Mouse (Mus musculus) heart, embryonic 10.5 days (tissue): ENCODE measurements around the gene Hs6st3. TPM values are rescaled to one million over a fixed set of nuclear protein-coding genes. Genes with fewer than 3 reads are reported as not detected.

ENCODE experiments used
- DNase-seq: peaks from one replicate; pipeline ENCODE4 v3.0.0-alpha.2; 2017; ENCODE audit warnings: low spot score
- H3K27ac ChIP-seq: fragments of 300-500 bp; sonication (generic); 2 replicates; pipeline ENCODE4 v1.5.1; 2016; ENCODE audit warnings: mild to moderate bottlenecking
- H3K27me3 ChIP-seq: fragments of 300-500 bp; sonication (generic); 2 replicates; pipeline ENCODE4 v1.6.1; 2016; ENCODE audit warnings: mild to moderate bottlenecking; ENCODE audit not compliant: poor library complexity, insufficient read depth, severe bottlenecking
- H3K36me3 ChIP-seq: fragments of 300-500 bp; sonication (generic); 2 replicates; pipeline ENCODE4 v1.6.1; 2016; ENCODE audit warnings: mild to moderate bottlenecking, moderate library complexity
- H3K4me1 ChIP-seq: fragments of 300-500 bp; sonication (generic); 2 replicates; pipeline ENCODE4 v1.6.1; 2016; ENCODE audit warnings: mild to moderate bottlenecking
- H3K4me3 ChIP-seq: fragments of 300-500 bp; sonication (generic); 2 replicates; pipeline ENCODE4 v1.5.1; 2016; ENCODE audit warnings: mild to moderate bottlenecking, moderate library complexity
- H3K9me3 ChIP-seq: fragments of 300-500 bp; sonication (generic); 2 replicates; pipeline ENCODE4 v1.6.1; 2016; ENCODE audit warnings: mild to moderate bottlenecking, moderate library complexity
- WGBS: fragments of 180-500 bp; shearing (Covaris S2); methylation state at CpG from one replicate; pipeline ENCODE4 v1.1.7; 2016; 5-methylcytosine and 5-hydroxymethylcytosine counted together
- polyA plus RNA-seq: library from polyadenylated mRNA; unstranded; fragments of >200 nt; fragmentation: Nextera tagmentation; extraction: Ambion mirVana; gene quantifications from 2 replicates; pipeline ENCODE4 v1.2.1, GENCODE M21; 2016

The Hs6st3 gene
- polyA plus RNA-seq, 1 experiment from 2014 or later, result 0.18 TPM

GRCm38 (mm10) chr14:119139381-119139950 is 1.3 kb downstream of the Hs6st3 start:
- Histone ChIP-seq H3K4me1 (peaks cover 16% of the 10 kb centered on the region), H3K9me3 (no peaks in the 10 kb centered on the region), H3K27me3 (peaks cover 60% of the 10 kb centered on the region), H3K27ac (no peak overlapping the region), H3K4me3 (peak overlapping the region; percentile 79), H3K36me3 (no peaks in the 10 kb centered on the region)
- no peak for DNase-seq
- WGBS, result 40% methylated on average over 9 of the region's 9 CpGs

GRCm38 (mm10) chr14:119153088-119153487 is 14.9 kb downstream of the Hs6st3 start:
- H3K9me3 ChIP-seq, result peaks cover 8% of the 10 kb centered on the region; the same call in 1 of the 2 replicates
- no peak overlapping the region for H3K4me3 ChIP-seq
- no peaks in the 10 kb centered on the region for H3K27me3 ChIP-seq
- no peaks in the 10 kb centered on the region for H3K4me1 ChIP-seq
- no peak for DNase-seq
- no peak overlapping the region for H3K27ac ChIP-seq
- 64% methylated on average over 2 of the region's 2 CpGs for WGBS
- H3K36me3 ChIP-seq, result no peaks in the 10 kb centered on the region

DNA sequence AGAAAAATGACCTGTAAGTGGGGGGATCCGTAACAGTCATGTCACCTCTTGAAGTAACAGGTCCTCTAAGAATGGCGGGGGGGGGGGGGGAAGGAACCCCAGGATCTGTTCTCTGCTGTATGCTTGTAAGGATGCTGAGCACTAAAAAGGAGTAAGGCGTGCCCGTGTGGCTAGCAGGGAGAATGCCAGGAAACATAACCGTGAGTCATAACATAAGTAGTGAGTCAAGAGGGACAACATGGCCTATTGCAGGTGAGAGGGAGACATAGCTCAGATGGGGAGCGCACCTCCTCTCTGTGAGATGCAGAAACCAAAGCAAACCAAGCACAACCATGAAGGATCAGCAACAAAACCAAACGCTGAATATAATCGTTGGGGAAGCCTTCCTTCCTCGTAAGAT is 55.8 kb downstream of the Hs6st3 start:
- Histone ChIP-seq H3K4me1 (no peaks in the 10 kb centered on the region), H3K9me3 (no peaks in the 10 kb centered on the region), H3K27me3 (no peaks in the 10 kb centered on the region), H3K36me3 (no peaks in the 10 kb centered on the region), H3K4me3 (no peak overlapping the region), H3K27ac (no peak overlapping the region)
- no peak for DNase-seq
- 83% methylated on average over 9 of the region's 9 CpGs for WGBS

DNA sequence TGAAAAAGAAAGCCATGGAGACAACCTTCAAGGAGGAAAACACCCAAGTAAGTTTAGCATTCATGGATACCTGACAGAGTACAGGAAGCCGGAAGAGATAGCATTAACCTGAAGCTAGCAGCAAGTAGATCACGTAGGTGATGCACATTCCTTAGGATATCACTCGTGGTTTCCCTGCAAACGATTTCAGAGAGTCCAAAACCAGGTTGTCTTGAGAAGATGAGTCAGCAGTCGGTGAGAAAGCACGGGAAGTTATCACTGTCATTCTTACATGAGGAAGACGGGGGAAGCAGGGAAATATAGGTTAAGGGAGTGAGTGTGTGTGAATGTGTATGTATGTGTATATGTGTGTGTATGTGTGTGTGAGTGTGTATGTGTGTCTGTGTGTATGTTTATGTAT is 65.4 kb downstream of the Hs6st3 start:
- Histone ChIP-seq H3K4me1 (no peaks in the 10 kb centered on the region), H3K4me3 (no peak overlapping the region), H3K27ac (no peak overlapping the region), H3K36me3 (no peaks in the 10 kb centered on the region), H3K9me3 (no peaks in the 10 kb centered on the region), H3K27me3 (no peaks in the 10 kb centered on the region)
- 79% methylated on average over 7 of the region's 7 CpGs for WGBS
- DNase-seq, result no peak

GRCm38 (mm10) chr14:119215576-119216309 is 77.6 kb downstream of the Hs6st3 start:
- WGBS, result 47% methylated on average over 13 of the region's 13 CpGs
- Histone ChIP-seq H3K4me1 (peaks cover 10% of the 10 kb centered on the region; the same call in 1 of the 2 replicates), H3K36me3 (no peaks in the 10 kb centered on the region), H3K9me3 (no peaks in the 10 kb centered on the region), H3K4me3 (no peak overlapping the region), H3K27me3 (no peaks in the 10 kb centered on the region), H3K27ac (peak overlapping the region; percentile 36; the same call in 1 of the 2 replicates)
- peak; percentile 74 for DNase-seq

DNA sequence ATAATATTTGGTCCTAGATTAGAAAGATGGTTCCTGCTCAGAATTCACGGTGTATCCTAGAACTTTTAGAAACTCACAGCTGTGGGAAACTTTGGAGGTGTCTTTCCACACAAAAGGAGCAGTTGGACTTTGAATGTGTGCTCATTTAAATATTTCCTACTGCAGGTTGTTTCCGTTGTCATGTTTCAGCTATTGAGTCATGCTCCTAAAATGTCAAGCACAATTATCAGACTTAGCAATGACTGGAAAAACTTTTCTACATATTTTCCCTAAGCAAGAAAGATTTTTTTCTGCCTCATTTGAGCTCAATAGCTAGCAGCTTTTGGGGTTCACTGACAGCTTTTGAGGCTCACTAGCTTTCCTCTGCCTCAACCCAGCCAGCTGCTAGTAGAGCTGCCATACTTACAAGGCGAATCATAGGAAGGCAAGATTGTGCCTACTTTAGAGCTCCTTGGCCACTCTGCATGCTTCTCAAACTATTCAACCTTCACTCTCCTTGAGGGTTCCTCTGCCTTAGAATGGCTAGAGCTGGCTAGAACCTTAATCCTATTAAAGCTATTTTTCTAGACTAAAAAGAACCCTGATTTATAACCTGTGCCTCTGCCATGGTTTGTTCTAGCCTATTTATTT is 89.7 kb downstream of the Hs6st3 start:
- H3K27ac ChIP-seq, result no peak overlapping the region
- no peaks in the 10 kb centered on the region for H3K4me1 ChIP-seq
- no peaks in the 10 kb centered on the region for H3K9me3 ChIP-seq
- H3K4me3 ChIP-seq, result no peak overlapping the region
- no peak for DNase-seq
- no peaks in the 10 kb centered on the region for H3K27me3 ChIP-seq
- no peaks in the 10 kb centered on the region for H3K36me3 ChIP-seq
- 81% methylated on average over 3 of the region's 3 CpGs for WGBS

- WGBS, result 91% methylated on average over 2 of the region's 2 CpGs
- H3K36me3 ChIP-seq, result no peaks in the 10 kb centered on the region
- H3K27ac ChIP-seq, result no peak overlapping the region
- no peaks in the 10 kb centered on the region for H3K9me3 ChIP-seq
- no peaks in the 10 kb centered on the region for H3K27me3 ChIP-seq
- DNase-seq, result no peak
- no peak overlapping the region for H3K4me3 ChIP-seq
- H3K4me1 ChIP-seq, result no peaks in the 10 kb centered on the region
Observed at GRCm38 (mm10) chr14:119233598-119233997, 95.5 kb downstream of the Hs6st3 start.

- 89% methylated on average over 6 of the region's 6 CpGs for WGBS
- Histone ChIP-seq H3K4me3 (no peak overlapping the region), H3K4me1 (no peaks in the 10 kb centered on the region), H3K9me3 (no peaks in the 10 kb centered on the region), H3K36me3 (no peaks in the 10 kb centered on the region), H3K27ac (no peak overlapping the region), H3K27me3 (no peaks in the 10 kb centered on the region)
- no peak for DNase-seq
Observed at GRCm38 (mm10) chr14:119247131-119247530, 109.0 kb downstream of the Hs6st3 start.

DNA sequence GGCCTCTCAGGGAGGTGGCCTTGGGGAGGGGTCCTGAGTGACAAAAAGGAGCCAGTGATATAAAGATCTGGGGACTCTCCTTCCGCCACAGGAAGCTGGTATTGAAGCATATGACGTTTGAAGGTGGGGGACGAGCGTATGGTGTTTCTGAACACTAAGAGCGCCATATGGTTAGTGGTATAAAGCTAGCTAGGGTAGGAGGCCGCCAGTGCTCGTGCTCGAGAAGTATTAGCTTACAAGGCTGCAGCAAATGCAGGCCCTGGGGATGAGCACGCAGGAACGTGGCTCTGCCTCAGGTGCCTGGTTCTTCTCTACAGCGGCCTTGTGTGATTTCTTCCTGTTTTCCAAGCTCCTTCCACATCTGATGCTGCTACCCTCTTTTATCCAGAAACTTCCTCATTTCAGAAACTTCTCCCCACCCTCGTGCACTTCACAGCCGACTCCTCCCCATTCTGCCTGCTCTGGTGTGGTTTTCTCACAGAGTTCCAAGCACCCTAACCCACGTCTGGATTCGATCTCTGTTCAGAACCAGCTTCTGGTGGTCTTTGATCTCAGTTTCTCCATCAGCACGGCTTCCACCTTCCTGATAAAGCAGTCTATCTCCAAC is 110.0 kb downstream of the Hs6st3 start:
- 68% methylated on average over 16 of the region's 16 CpGs for WGBS
- no peak overlapping the region for H3K27ac ChIP-seq

DNA sequence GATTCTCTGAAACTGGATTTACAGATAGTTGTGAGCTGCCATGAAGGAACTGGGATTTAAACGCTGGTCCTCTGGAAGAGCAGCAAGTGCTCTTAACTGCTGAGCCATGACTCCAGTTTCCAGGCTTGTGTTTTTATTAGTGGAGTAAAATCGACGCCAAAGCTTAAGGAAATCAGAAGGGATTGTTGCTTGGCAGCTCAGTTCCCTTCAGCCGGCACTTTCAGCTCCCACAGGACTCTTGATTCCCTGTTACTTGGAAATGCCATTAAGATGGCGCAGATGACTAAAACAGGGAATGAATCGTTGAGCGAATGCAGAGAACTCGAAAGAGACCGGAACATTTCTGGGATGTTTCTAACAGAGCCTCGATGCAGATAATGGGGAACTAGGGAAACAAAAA is 112.2 kb downstream of the Hs6st3 start:
- Histone ChIP-seq H3K4me1 (no peaks in the 10 kb centered on the region), H3K27me3 (no peaks in the 10 kb centered on the region), H3K36me3 (no peaks in the 10 kb centered on the region), H3K27ac (no peak overlapping the region), H3K9me3 (no peaks in the 10 kb centered on the region), H3K4me3 (no peak overlapping the region)
- WGBS, result 76% methylated on average over 10 of the region's 10 CpGs
- DNase-seq, result no peak

More for the DNA sequence above, 110.0 kb downstream of the Hs6st3 start:
- Histone ChIP-seq H3K4me1 (no peaks in the 10 kb centered on the region), H3K9me3 (no peaks in the 10 kb centered on the region), H3K36me3 (no peaks in the 10 kb centered on the region), H3K4me3 (no peak overlapping the region), H3K27me3 (no peaks in the 10 kb centered on the region)
- DNase-seq, result no peak

DNA sequence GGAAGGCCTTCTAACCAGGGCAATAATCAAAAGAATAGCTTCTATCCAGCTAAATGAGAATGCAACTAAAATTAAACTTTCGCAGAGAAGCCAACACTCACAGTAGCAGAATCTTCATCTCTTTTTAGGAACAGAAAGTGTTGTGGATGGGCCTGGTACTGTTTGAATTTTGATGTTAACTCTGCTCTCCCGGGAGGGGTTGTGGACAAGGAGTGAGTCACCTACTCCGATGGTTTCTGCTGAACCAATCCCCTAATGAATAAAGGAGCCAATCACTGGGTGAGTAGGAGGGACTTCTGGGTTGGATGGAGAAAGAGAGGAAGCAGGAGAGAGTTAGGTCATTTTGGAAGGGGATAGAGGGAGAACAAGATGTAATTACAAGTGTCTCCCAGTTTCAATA is 117.3 kb downstream of the Hs6st3 start:
- 69% methylated on average over 3 of the region's 3 CpGs for WGBS

GRCm38 (mm10) chr14:119257072-119257471 is 118.9 kb downstream of the Hs6st3 start:
- Histone ChIP-seq H3K27me3 (no peaks in the 10 kb centered on the region), H3K4me1 (peaks cover 10% of the 10 kb centered on the region), H3K9me3 (no peaks in the 10 kb centered on the region), H3K27ac (no peak overlapping the region), H3K4me3 (no peak overlapping the region), H3K36me3 (no peaks in the 10 kb centered on the region)
- DNase-seq, result no peak
- 82% methylated on average over 7 of the region's 7 CpGs for WGBS

More for the DNA sequence above, 117.3 kb downstream of the Hs6st3 start:
- Histone ChIP-seq H3K36me3 (no peaks in the 10 kb centered on the region), H3K9me3 (no peaks in the 10 kb centered on the region), H3K27ac (no peak overlapping the region), H3K27me3 (no peaks in the 10 kb centered on the region), H3K4me1 (peaks cover 4% of the 10 kb centered on the region), H3K4me3 (no peak overlapping the region)
- no peak for DNase-seq
